Mouse (Mus musculus): ENCODE measurements around the gene Pnp.

DNA sequence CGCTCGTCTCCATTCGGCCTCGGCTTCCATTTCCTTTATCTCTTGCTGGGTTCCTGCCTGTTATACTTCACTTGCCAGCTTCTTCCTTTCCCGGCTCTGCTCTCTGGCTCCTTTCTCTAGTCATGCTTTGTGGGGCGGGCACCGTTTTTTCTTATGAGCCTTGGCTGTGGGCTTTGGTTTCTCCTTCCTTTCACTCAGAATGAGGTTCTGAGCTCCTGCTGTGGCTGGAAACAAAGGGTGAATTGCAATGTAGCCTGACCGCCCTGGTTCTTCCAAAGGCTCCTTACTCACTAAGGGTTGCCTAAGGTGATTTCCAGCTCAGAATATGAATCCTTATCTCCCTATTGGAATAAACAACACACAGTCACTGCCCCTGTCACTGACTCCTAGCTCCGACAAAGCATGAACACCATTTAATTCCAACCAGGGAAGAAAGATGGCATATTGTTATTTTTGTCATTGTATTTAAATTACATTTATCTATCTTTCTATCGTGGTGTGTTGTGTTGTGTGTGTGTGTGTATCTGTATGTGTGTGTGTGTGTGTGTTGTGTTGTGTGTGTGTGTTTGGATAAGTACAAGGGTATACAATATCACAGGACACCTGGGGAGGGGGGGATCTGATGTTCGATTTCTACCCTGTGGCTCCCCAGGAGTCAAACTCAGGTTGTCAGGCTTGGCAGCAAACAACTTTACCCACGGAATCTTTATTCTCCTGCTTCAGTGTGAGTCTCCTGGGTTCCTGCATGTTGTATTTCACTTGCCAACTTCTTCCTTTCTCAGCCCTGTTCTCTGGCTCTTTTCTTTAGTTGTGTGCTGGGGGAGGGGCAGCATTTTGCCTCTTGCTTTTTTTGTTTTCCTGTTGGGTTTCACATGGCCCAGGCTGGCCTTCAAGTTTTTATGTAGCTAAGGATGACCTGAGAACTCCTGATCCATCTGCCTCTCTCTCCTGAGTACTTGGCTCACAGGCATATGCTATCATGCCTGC lies 39.0 kb downstream of the Pnp start:
- TF ChIP-seq POLR2A (IDR thresholded peaks at IDR 0.05; ENCODE audit: insufficient read depth, low read depth, low read length) (no peak), CTCF (IDR thresholded peaks at IDR 0.05) (no peak)

Data from heart, adult 2 months (tissue).